Mouse (Mus musculus): Measurements from ENCODE around the gene Fsip1. TPM values are rescaled to one million over a fixed set of nuclear protein-coding genes. Genes with fewer than 3 reads are reported as not detected.

Gene Fsip1
- polyA plus RNA-seq, 2 experiments = 0.06 to 0.08 TPM

DNA sequence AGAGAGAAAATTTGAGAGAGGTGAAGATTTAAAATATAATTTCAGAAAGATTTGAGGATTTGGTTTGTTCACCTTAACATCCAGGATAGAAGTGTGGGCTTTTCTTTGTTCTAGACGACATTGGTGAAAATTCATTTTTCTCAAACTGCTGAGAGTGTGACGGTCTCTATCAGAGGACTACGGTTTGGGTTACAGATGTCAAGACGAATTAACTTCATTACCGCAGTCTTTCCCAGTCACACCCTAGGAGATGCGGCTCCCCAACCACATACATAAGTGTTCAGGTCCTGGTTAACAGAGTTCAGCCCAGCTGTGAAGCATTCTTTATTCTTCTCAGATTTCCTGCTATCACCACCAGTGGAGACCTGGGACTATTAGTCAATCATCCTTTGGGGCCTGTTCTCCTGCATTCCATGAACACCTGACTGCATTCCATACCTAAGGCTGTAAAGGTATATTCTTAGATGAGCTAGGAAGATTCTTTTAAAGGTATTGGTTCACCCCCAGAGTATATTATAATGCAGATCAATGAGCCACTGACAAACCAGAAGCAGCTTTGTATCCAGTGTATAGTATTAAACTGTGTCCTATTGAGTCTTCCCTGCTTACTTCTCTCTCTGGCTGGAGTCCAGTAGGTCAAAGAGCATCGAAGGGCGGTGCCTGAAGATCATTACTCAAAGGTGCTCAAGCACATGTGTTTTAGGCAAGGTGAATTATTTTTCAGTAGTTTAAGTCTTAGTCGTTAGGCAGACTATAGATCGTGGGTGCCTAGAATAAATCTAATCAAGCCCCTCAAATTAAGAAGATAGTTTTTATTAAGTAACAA is 82.0 kb downstream of the Fsip1 start:
- DNase-seq (ENCODE audit: low read depth in 3 of 3, low spot score in 3 of 3) (no peak), ATAC-seq (ENCODE audit: insufficient read depth) (no peak)
- Histone ChIP-seq H3K27me3 (ENCODE audit: control insufficient read depth, insufficient read depth, low read length) (no peaks in the 10 kb centered on the region), H3K36me3 (replicated peaks; ENCODE audit: control insufficient read depth, insufficient read depth, low read depth) (no peaks in the 10 kb centered on the region), H3K9ac (replicated peaks) (no peak overlapping the region), H3K27ac (no peak overlapping the region), H3K4me2 (ENCODE audit: low read depth) (no peak overlapping the region), H3K9me3 (ENCODE audit: control insufficient read depth, low read length) (no peaks in the 10 kb centered on the region), H3K4me1 (replicated peaks; ENCODE audit: control insufficient read depth in 2 of 2, insufficient read depth in 2 of 2, low read length in 1 of 2) (no peaks in the 10 kb centered on the region), H3K4me3 (ENCODE audit: insufficient read depth in 1 of 2, low read depth in 2 of 2, low read length in 2 of 2) (no peak overlapping the region)
- WGBS (ENCODE audit: insufficient replicate concordance) = 72% methylated on average over 10 of the region's 10 CpGs
- TF ChIP-seq EP300 (IDR thresholded peaks at IDR 0.05; ENCODE audit: low read depth) (no peak), CTCF (IDR thresholded peaks at IDR 0.05; ENCODE audit: low read depth) (no peak)

- Histone ChIP-seq H3K4me1 (replicated peaks; ENCODE audit: control insufficient read depth in 2 of 2, insufficient read depth in 2 of 2, low read length in 1 of 2) (no peaks in the 10 kb centered on the region), H3K4me2 (ENCODE audit: low read depth) (no peak overlapping the region), H3K27ac (no peak overlapping the region), H3K4me3 (ENCODE audit: insufficient read depth in 1 of 2, low read depth in 2 of 2, low read length in 2 of 2) (no peak overlapping the region), H3K27me3 (ENCODE audit: control insufficient read depth, insufficient read depth, low read length) (no peaks in the 10 kb centered on the region), H3K9ac (replicated peaks) (no peak overlapping the region), H3K9me3 (ENCODE audit: control insufficient read depth, low read length) (no peaks in the 10 kb centered on the region), H3K36me3 (replicated peaks; ENCODE audit: control insufficient read depth, insufficient read depth, low read depth) (no peaks in the 10 kb centered on the region)
- 45% methylated on average over 1 of the region's 1 CpGs for WGBS (ENCODE audit: insufficient replicate concordance)
- no peak for ATAC-seq (ENCODE audit: insufficient read depth)
- DNase-seq (ENCODE audit: low read depth in 3 of 3, low spot score in 3 of 3) = no peak
- TF ChIP-seq EP300 (IDR thresholded peaks at IDR 0.05; ENCODE audit: low read depth) = no peak
- TF ChIP-seq CTCF (IDR thresholded peaks at IDR 0.05; ENCODE audit: low read depth) = no peak
These were observed 88.5 kb downstream of the Fsip1 start for GRCm38 (mm10) chr2:118168225-118168624.

GRCm38 (mm10) chr2:118167731-118168130 is 89.0 kb downstream of the Fsip1 start:
- TF ChIP-seq CTCF (IDR thresholded peaks at IDR 0.05; ENCODE audit: low read depth) (no peak), EP300 (IDR thresholded peaks at IDR 0.05; ENCODE audit: low read depth) (no peak)
- no peak overlapping the region for H3K4me3 ChIP-seq (ENCODE audit: insufficient read depth in 1 of 2, low read depth in 2 of 2, low read length in 2 of 2)
- H3K36me3 ChIP-seq (replicated peaks; ENCODE audit: control insufficient read depth, insufficient read depth, low read depth) = no peaks in the 10 kb centered on the region
- H3K4me2 ChIP-seq (ENCODE audit: low read depth) = no peak overlapping the region
- H3K9ac ChIP-seq (replicated peaks) = no peak overlapping the region
- ATAC-seq (ENCODE audit: insufficient read depth) (no peak), DNase-seq (ENCODE audit: low read depth in 3 of 3, low spot score in 3 of 3) (no peak)
- H3K27me3 ChIP-seq (ENCODE audit: control insufficient read depth, insufficient read depth, low read length) = no peaks in the 10 kb centered on the region
- H3K4me1 ChIP-seq (replicated peaks; ENCODE audit: control insufficient read depth in 2 of 2, insufficient read depth in 2 of 2, low read length in 1 of 2) = no peaks in the 10 kb centered on the region
- H3K9me3 ChIP-seq (ENCODE audit: control insufficient read depth, low read length) = no peaks in the 10 kb centered on the region
- WGBS (ENCODE audit: insufficient replicate concordance) = 56% methylated on average over 4 of the region's 4 CpGs
- H3K27ac ChIP-seq = no peak overlapping the region

DNA sequence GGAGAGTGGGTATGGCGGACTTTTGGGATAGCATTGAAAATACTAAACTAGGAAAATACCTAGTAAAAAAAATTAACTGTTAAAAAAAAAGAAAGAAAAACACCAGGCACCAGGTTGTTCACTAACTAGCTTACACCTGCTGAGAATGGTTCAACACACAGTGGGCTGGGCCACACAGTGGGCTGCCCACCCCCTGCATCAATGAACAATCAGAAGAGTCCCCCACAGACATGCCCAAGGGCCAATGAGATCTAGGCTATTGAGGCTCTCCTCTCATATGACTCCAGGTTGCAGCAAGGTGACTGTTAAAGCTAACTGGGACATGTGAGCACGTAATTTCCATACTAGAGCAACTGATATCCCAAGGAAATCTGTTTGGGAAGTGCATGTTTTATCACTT is 91.1 kb downstream of the Fsip1 start:
- WGBS (ENCODE audit: insufficient replicate concordance) = 51% methylated on average over 2 of the region's 2 CpGs
- TF ChIP-seq CTCF (IDR thresholded peaks at IDR 0.05; ENCODE audit: low read depth) (no peak), EP300 (IDR thresholded peaks at IDR 0.05; ENCODE audit: low read depth) (no peak)
- H3K4me2 ChIP-seq (ENCODE audit: low read depth) = no peak overlapping the region

DNA sequence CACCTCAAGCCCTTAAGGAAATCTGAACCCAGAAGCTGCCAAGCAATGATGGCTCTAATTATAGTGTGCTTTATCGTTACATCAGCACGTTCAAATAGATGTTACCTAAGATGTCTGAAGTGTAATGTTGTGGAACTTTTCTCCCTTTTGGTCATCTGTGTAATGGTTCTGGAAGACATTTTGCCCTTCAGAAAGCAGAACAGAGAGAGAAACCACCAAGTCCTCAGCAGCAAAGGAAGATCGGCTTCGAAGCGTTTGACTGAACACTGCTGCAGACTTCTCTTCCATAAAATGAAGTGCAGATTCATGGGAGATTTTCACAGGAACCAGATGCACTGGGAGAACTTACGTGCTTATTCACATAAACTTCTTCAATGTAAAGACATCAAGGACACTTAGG is 92.6 kb downstream of the Fsip1 start:
- Histone ChIP-seq H3K4me2 (ENCODE audit: low read depth) (no peak overlapping the region), H3K27me3 (ENCODE audit: control insufficient read depth, insufficient read depth, low read length) (no peaks in the 10 kb centered on the region), H3K4me1 (replicated peaks; ENCODE audit: control insufficient read depth in 2 of 2, insufficient read depth in 2 of 2, low read length in 1 of 2) (no peaks in the 10 kb centered on the region), H3K4me3 (ENCODE audit: insufficient read depth in 1 of 2, low read depth in 2 of 2, low read length in 2 of 2) (no peak overlapping the region), H3K27ac (no peak overlapping the region), H3K36me3 (replicated peaks; ENCODE audit: control insufficient read depth, insufficient read depth, low read depth) (no peaks in the 10 kb centered on the region), H3K9ac (replicated peaks) (no peak overlapping the region), H3K9me3 (ENCODE audit: control insufficient read depth, low read length) (no peaks in the 10 kb centered on the region)
- WGBS (ENCODE audit: insufficient replicate concordance) = 76% methylated on average over 6 of the region's 6 CpGs
- TF ChIP-seq CTCF (IDR thresholded peaks at IDR 0.05; ENCODE audit: low read depth) (no peak), EP300 (IDR thresholded peaks at IDR 0.05; ENCODE audit: low read depth) (no peak)
- DNase-seq (ENCODE audit: low read depth in 3 of 3, low spot score in 3 of 3) = no peak
- no peak for ATAC-seq (ENCODE audit: insufficient read depth)

More for the DNA sequence above, 91.1 kb downstream of the Fsip1 start:
- DNase-seq (ENCODE audit: low read depth in 3 of 3, low spot score in 3 of 3) (no peak), ATAC-seq (ENCODE audit: insufficient read depth) (no peak)
- H3K27me3 ChIP-seq (ENCODE audit: control insufficient read depth, insufficient read depth, low read length) = no peaks in the 10 kb centered on the region
- no peaks in the 10 kb centered on the region for H3K4me1 ChIP-seq (replicated peaks; ENCODE audit: control insufficient read depth in 2 of 2, insufficient read depth in 2 of 2, low read length in 1 of 2)
- no peaks in the 10 kb centered on the region for H3K9me3 ChIP-seq (ENCODE audit: control insufficient read depth, low read length)
- no peak overlapping the region for H3K27ac ChIP-seq
- H3K4me3 ChIP-seq (ENCODE audit: insufficient read depth in 1 of 2, low read depth in 2 of 2, low read length in 2 of 2) = no peak overlapping the region
- no peak overlapping the region for H3K9ac ChIP-seq (replicated peaks)
- H3K36me3 ChIP-seq (replicated peaks; ENCODE audit: control insufficient read depth, insufficient read depth, low read depth) = no peaks in the 10 kb centered on the region

Data from liver, embryonic 14.5 days (tissue).